Mouse (Mus musculus): Measurements from ENCODE around the gene Srsf3.
"Not testable (repeated sequence)": the region's sequence is repeated elsewhere in the genome, so short reads cannot be mapped to it uniquely, and the experiment has no call there.

The Srsf3 gene

GRCm38 (mm10) chr17:29032274-29033069, at the start of gene Srsf3:
TSS of gene Srsf3 (plus strand) at chr17:29032628.
- peak; percentile 100 for DNase-seq (ENCODE audit: low spot score)

GRCm38 (mm10) chr17:28984724-28985420, 47.6 kb upstream of the Srsf3 start:
- DNase-seq (ENCODE audit: low spot score), result no peak

- peak; percentile 60 for DNase-seq (ENCODE audit: low spot score)
Observed at GRCm38 (mm10) chr17:28986833-28987232, 45.6 kb upstream of the Srsf3 start.

- DNase-seq (ENCODE audit: low spot score), result peak; percentile 73
Observed at GRCm38 (mm10) chr17:28987713-28988112, 44.7 kb upstream of the Srsf3 start.

- DNase-seq (ENCODE audit: low spot score), result no peak
Observed at GRCm38 (mm10) chr17:28988291-28988690, 44.1 kb upstream of the Srsf3 start.

- DNase-seq (ENCODE audit: low spot score), result no peak
Observed at GRCm38 (mm10) chr17:28988996-28989395, 43.4 kb upstream of the Srsf3 start.

- DNase-seq (ENCODE audit: low spot score), result no peak
Observed at GRCm38 (mm10) chr17:28990060-28990459, 42.4 kb upstream of the Srsf3 start.

GRCm38 (mm10) chr17:28991286-28991685, 41.1 kb upstream of the Srsf3 start:
- no peak for DNase-seq (ENCODE audit: low spot score)

- DNase-seq (ENCODE audit: low spot score), result no peak
Observed at GRCm38 (mm10) chr17:28992105-28992504, 40.3 kb upstream of the Srsf3 start.

- not testable (repeated sequence) for DNase-seq (ENCODE audit: low spot score)
Observed at GRCm38 (mm10) chr17:28993004-28993403, 39.4 kb upstream of the Srsf3 start.

- DNase-seq (ENCODE audit: low spot score), result no peak
Observed at GRCm38 (mm10) chr17:28994615-28995014, 37.8 kb upstream of the Srsf3 start.

GRCm38 (mm10) chr17:29000465-29000864, 32.0 kb upstream of the Srsf3 start:
- no peak for DNase-seq (ENCODE audit: low spot score)

GRCm38 (mm10) chr17:29003740-29004139, 28.7 kb upstream of the Srsf3 start:
- DNase-seq (ENCODE audit: low spot score), result no peak

- no peak for DNase-seq (ENCODE audit: low spot score)
Observed at GRCm38 (mm10) chr17:29005002-29005401, 27.4 kb upstream of the Srsf3 start.

- no peak for DNase-seq (ENCODE audit: low spot score)
Observed at GRCm38 (mm10) chr17:29006812-29007211, 25.6 kb upstream of the Srsf3 start.

- DNase-seq (ENCODE audit: low spot score), result no peak
Observed at GRCm38 (mm10) chr17:29007243-29007640, 25.2 kb upstream of the Srsf3 start.

- DNase-seq (ENCODE audit: low spot score), result peak; percentile 91
Observed at GRCm38 (mm10) chr17:29007641-29008325, 24.6 kb upstream of the Srsf3 start, which contains the start of gene Stk38. TSS of gene Stk38 (minus strand) at chr17:29007995.

GRCm38 (mm10) chr17:29008326-29008650, 24.1 kb upstream of the Srsf3 start:
- DNase-seq (ENCODE audit: low spot score), result no peak

GRCm38 (mm10) chr17:29009181-29009580, 23.2 kb upstream of the Srsf3 start:
- DNase-seq (ENCODE audit: low spot score), result no peak

- no peak for DNase-seq (ENCODE audit: low spot score)
Observed at GRCm38 (mm10) chr17:29014235-29014634, 18.2 kb upstream of the Srsf3 start.

GRCm38 (mm10) chr17:29015638-29016037, 16.8 kb upstream of the Srsf3 start:
- peak; percentile 61 for DNase-seq (ENCODE audit: low spot score)

- no peak for DNase-seq (ENCODE audit: low spot score)
Observed at GRCm38 (mm10) chr17:29016705-29017104, 15.7 kb upstream of the Srsf3 start.

Measured in retina, embryonic 14.5 days (tissue).